Mouse (Mus musculus) liver, embryonic 12.5 days (tissue): ENCODE data around the gene H2afy2. TPM values are rescaled to one million over a fixed set of nuclear protein-coding genes. Genes with fewer than 3 reads are reported as not detected.

Experiments
- ATAC-seq: fragments of 200-750 bp; cut with Nextera tagmentation; 2 replicates; pipeline ENCODE4 v1.8.0; 2017; ENCODE audit warnings: moderate number of reproducible peaks, mild to moderate bottlenecking, moderate library complexity
- H3K27ac ChIP-seq: fragments of 300-500 bp; sonication (generic); 2 replicates; pipeline ENCODE4 v1.5.1; 2016; ENCODE audit warnings: mild to moderate bottlenecking
- H3K27me3 ChIP-seq: fragments of 300-500 bp; sonication (generic); replicated peaks from 2 replicates; pipeline ENCODE4 v1.6.1; 2016; ENCODE audit warnings: mild to moderate bottlenecking, moderate library complexity
- H3K36me3 ChIP-seq: fragments of 300-500 bp; sonication (generic); 2 replicates; pipeline ENCODE4 v1.6.1; 2016; ENCODE audit warnings: mild to moderate bottlenecking, moderate library complexity
- H3K4me1 ChIP-seq: fragments of 300-500 bp; sonication (generic); 2 replicates; pipeline ENCODE4 v1.6.1; 2016
- H3K4me2 ChIP-seq: fragments of 300-500 bp; sonication (generic); 2 replicates; pipeline ENCODE4 v1.6.1; 2016; ENCODE audit warnings: mild to moderate bottlenecking, moderate library complexity
- H3K4me3 ChIP-seq: fragments of 300-500 bp; sonication (generic); 2 replicates; pipeline ENCODE4 v1.5.1; 2016; ENCODE audit warnings: mild to moderate bottlenecking, moderate library complexity
- H3K9ac ChIP-seq: fragments of 300-500 bp; sonication (generic); 2 replicates; pipeline ENCODE4 v1.6.1; 2016; ENCODE audit warnings: mild to moderate bottlenecking, moderate library complexity
- H3K9me3 ChIP-seq: fragments of 300-500 bp; sonication (generic); replicated peaks from 2 replicates; pipeline ENCODE4 v1.6.1; 2016; ENCODE audit warnings: mild to moderate bottlenecking, moderate library complexity
- WGBS: fragments of 180-500 bp; shearing (Covaris S2); methylation state at CpG from one replicate; pipeline ENCODE4 v1.1.7; 2016; ENCODE audit not compliant: insufficient replicate concordance; 5-methylcytosine and 5-hydroxymethylcytosine counted together
- polyA plus RNA-seq: library from polyadenylated mRNA; unstranded; fragments of >200 nt; fragmentation: Nextera tagmentation; extraction: Ambion mirVana; gene quantifications from 2 replicates; pipeline ENCODE4 v1.2.1, GENCODE M21; 2016

H2afy2 gene
- polyA plus RNA-seq, 1 experiment from 2014 or later, result 17.3 TPM

GRCm38 (mm10) chr10:61717406-61718296 is 66.3 kb downstream of the H2afy2 start:
- Histone ChIP-seq H3K36me3 (no peaks in the 10 kb centered on the region), H3K4me2 (no peak overlapping the region), H3K4me3 (no peak overlapping the region), H3K4me1 (peaks cover 21% of the 10 kb centered on the region), H3K27me3 (0 out of 2 replicates have a peak, but pooled peaks cover 4% of the 10 kb centered on the region), H3K9me3 (no peaks in the 10 kb centered on the region), H3K9ac (no peak overlapping the region), H3K27ac (no peak overlapping the region)
- WGBS, result 80% methylated on average over 12 of the region's 12 CpGs
- ATAC-seq, result no peak

GRCm38 (mm10) chr10:61715996-61716864 is 67.7 kb downstream of the H2afy2 start:
- peak overlapping the region; percentile 89 for H3K4me2 ChIP-seq
- H3K27ac ChIP-seq, result no peak overlapping the region
- H3K9ac ChIP-seq, result no peak overlapping the region
- peaks cover 21% of the 10 kb centered on the region for H3K4me1 ChIP-seq
- 0 out of 2 replicates have a peak, but pooled peaks cover 4% of the 10 kb centered on the region for H3K27me3 ChIP-seq
- WGBS, result 60% methylated on average over 7 of the region's 7 CpGs
- no peak for ATAC-seq
- H3K36me3 ChIP-seq, result no peaks in the 10 kb centered on the region
- H3K4me3 ChIP-seq, result no peak overlapping the region
- H3K9me3 ChIP-seq, result no peaks in the 10 kb centered on the region

- Histone ChIP-seq H3K4me3 (peak overlapping the region; percentile 62), H3K36me3 (no peaks in the 10 kb centered on the region), H3K27me3 (0 out of 2 replicates have a peak, but pooled peaks cover 4% of the 10 kb centered on the region), H3K4me2 (peak overlapping the region; percentile 89), H3K4me1 (peaks cover 21% of the 10 kb centered on the region), H3K9me3 (no peaks in the 10 kb centered on the region), H3K27ac (no peak overlapping the region), H3K9ac (peak overlapping the region; percentile 57)
- WGBS, result 4% methylated on average over 11 of the region's 11 CpGs
- peak; percentile 33; the same call in 1 of the 2 replicates for ATAC-seq
Measured at GRCm38 (mm10) chr10:61715462-61715837, 68.5 kb downstream of the H2afy2 start.

- H3K9ac ChIP-seq, result peak within 1 kb of the TSS; percentile 57
- WGBS, result 15% methylated on average over 31 of the region's 36 CpGs
- no peak within 1 kb of the TSS for H3K27ac ChIP-seq
Measured at GRCm38 (mm10) chr10:61714771-61715461, 69.0 kb downstream of the H2afy2 start, which contains the start of gene Aifm2. Gene Aifm2, plus strand, starts transcription at chr10:61715263.

GRCm38 (mm10) chr10:61714146-61714545 is 69.8 kb downstream of the H2afy2 start:
- Histone ChIP-seq H3K27ac (no peak overlapping the region), H3K27me3 (0 out of 2 replicates have a peak, but pooled peaks cover 4% of the 10 kb centered on the region), H3K36me3 (no peaks in the 10 kb centered on the region), H3K9ac (no peak overlapping the region), H3K4me2 (no peak overlapping the region), H3K9me3 (no peaks in the 10 kb centered on the region), H3K4me1 (peaks cover 21% of the 10 kb centered on the region), H3K4me3 (no peak overlapping the region)
- 58% methylated on average over 4 of the region's 4 CpGs for whole genome bisulfite sequencing
- 0 out of 2 replicates have a peak, but pooled peaks have one; percentile 13 for ATAC-seq

More at GRCm38 (mm10) chr10:61714771-61715461, 69.0 kb downstream of the H2afy2 start, which contains the start of gene Aifm2:
- peak within 1 kb of the TSS; percentile 89 for H3K4me2 ChIP-seq
- H3K4me3 ChIP-seq, result peak within 1 kb of the TSS; percentile 62
- H3K9me3 ChIP-seq, result no peaks in the 10 kb centered on the region
- 0 out of 2 replicates have a peak, but pooled peaks cover 4% of the 10 kb centered on the region for H3K27me3 ChIP-seq
- H3K4me1 ChIP-seq, result peaks cover 21% of the 10 kb centered on the region
- peak; percentile 92 for ATAC-seq
- H3K36me3 ChIP-seq, result no peaks in the 10 kb centered on the region

GRCm38 (mm10) chr10:61713601-61714000 is 70.3 kb downstream of the H2afy2 start:
- H3K36me3 ChIP-seq, result no peaks in the 10 kb centered on the region
- WGBS, result 66% methylated on average over 3 of the region's 3 CpGs
- H3K9ac ChIP-seq, result no peak overlapping the region
- H3K27me3 ChIP-seq, result 0 out of 2 replicates have a peak, but pooled peaks cover 4% of the 10 kb centered on the region
- H3K4me3 ChIP-seq, result no peak overlapping the region
- peaks cover 21% of the 10 kb centered on the region for H3K4me1 ChIP-seq
- ATAC-seq, result no peak
- H3K9me3 ChIP-seq, result no peaks in the 10 kb centered on the region
- H3K27ac ChIP-seq, result no peak overlapping the region
- no peak overlapping the region for H3K4me2 ChIP-seq

- Histone ChIP-seq H3K4me2 (no peak overlapping the region), H3K9ac (no peak overlapping the region), H3K4me3 (no peak overlapping the region), H3K27ac (no peak overlapping the region), H3K27me3 (no peaks in the 10 kb centered on the region), H3K9me3 (no peaks in the 10 kb centered on the region), H3K36me3 (peaks cover 20% of the 10 kb centered on the region), H3K4me1 (peaks cover 14% of the 10 kb centered on the region; the same call in 1 of the 2 replicates)
- ATAC-seq, result no peak
- 68% methylated on average over 6 of the region's 6 CpGs for WGBS
Measured at GRCm38 (mm10) chr10:61706412-61707375, 77.3 kb downstream of the H2afy2 start.

- no peaks in the 10 kb centered on the region for H3K27me3 ChIP-seq
- no peak overlapping the region for H3K27ac ChIP-seq
- no peak overlapping the region for H3K9ac ChIP-seq
- H3K4me2 ChIP-seq, result no peak overlapping the region
- 69% methylated on average over 4 of the region's 4 CpGs for WGBS
- no peak overlapping the region for H3K4me3 ChIP-seq
- ATAC-seq, result no peak
- no peaks in the 10 kb centered on the region for H3K9me3 ChIP-seq
- H3K36me3 ChIP-seq, result peaks cover 37% of the 10 kb centered on the region
- H3K4me1 ChIP-seq, result peaks cover 14% of the 10 kb centered on the region; the same call in 1 of the 2 replicates
Measured at GRCm38 (mm10) chr10:61704663-61705062, 79.3 kb downstream of the H2afy2 start.

GRCm38 (mm10) chr10:61697028-61697427 is 86.9 kb downstream of the H2afy2 start:
- H3K36me3 ChIP-seq, result peaks cover 60% of the 10 kb centered on the region
- peaks cover 25% of the 10 kb centered on the region for H3K4me1 ChIP-seq
- H3K4me2 ChIP-seq, result peak overlapping the region; percentile 99
- H3K27me3 ChIP-seq, result no peaks in the 10 kb centered on the region
- peak overlapping the region; percentile 84 for H3K9ac ChIP-seq
- no peak overlapping the region for H3K27ac ChIP-seq
- no peaks in the 10 kb centered on the region for H3K9me3 ChIP-seq
- ATAC-seq, result no peak
- H3K4me3 ChIP-seq, result peak overlapping the region; percentile 83
- WGBS, result 75% methylated on average over 2 of the region's 2 CpGs

- no peak for ATAC-seq
- H3K4me1 ChIP-seq, result peaks cover 25% of the 10 kb centered on the region
- H3K4me2 ChIP-seq, result peak overlapping the region; percentile 99
- no peaks in the 10 kb centered on the region for H3K9me3 ChIP-seq
- H3K36me3 ChIP-seq, result peaks cover 60% of the 10 kb centered on the region
- WGBS, result 5% methylated on average over 19 of the region's 19 CpGs
- H3K27ac ChIP-seq, result peak overlapping the region; percentile 70; the same call in 1 of the 2 replicates
- no peaks in the 10 kb centered on the region for H3K27me3 ChIP-seq
- peak overlapping the region; percentile 84 for H3K9ac ChIP-seq
- peak overlapping the region; percentile 83 for H3K4me3 ChIP-seq
Measured at GRCm38 (mm10) chr10:61696560-61696823, 87.5 kb downstream of the H2afy2 start.
